Mouse (Mus musculus) left cerebral cortex, postnatal 10 days (tissue): ENCODE measurements around the gene Tstd3. TPM values are rescaled to one million over a fixed set of nuclear protein-coding genes. Genes with fewer than 3 reads are reported as not detected.
"Not testable (repeated sequence)": the region's sequence is repeated elsewhere in the genome, so short reads cannot be mapped to it uniquely, and the experiment has no call there.

Experiments used
- DNase-seq, 2 experiments: peaks; one replicate each; pipeline ENCODE4 v3.0.0; 2021 to 2022; ENCODE audit warnings: low spot score in 2 of 2, mixed read lengths in 1 of 2; ENCODE audit errors: extremely low spot score in 1 of 2
- intact Hi-C: fragments of 180-260 bp; cut with DNase I; formaldehyde crosslinking; loops from one replicate; pipeline ENCODE4 v1.15.1; 2025
- total RNA-seq, 2 experiments: library from RNA; stranded (reverse); gene quantifications; 2 replicates each; pipeline ENCODE4 v1.2.3; 2021

Gene Tstd3
- total RNA-seq, 2 experiments from 2014 or later: 16.7 to 17.9 TPM

- no peak for DNase-seq
- intact Hi-C loops: no loop called here
These were observed 5.4 kb downstream of the Tstd3 start for GRCm38 (mm10) chr4:21761416-21762160.

- intact Hi-C loops: no loop called here
These were observed 8.2 kb downstream of the Tstd3 start for GRCm38 (mm10) chr4:21758860-21759259.

DNA sequence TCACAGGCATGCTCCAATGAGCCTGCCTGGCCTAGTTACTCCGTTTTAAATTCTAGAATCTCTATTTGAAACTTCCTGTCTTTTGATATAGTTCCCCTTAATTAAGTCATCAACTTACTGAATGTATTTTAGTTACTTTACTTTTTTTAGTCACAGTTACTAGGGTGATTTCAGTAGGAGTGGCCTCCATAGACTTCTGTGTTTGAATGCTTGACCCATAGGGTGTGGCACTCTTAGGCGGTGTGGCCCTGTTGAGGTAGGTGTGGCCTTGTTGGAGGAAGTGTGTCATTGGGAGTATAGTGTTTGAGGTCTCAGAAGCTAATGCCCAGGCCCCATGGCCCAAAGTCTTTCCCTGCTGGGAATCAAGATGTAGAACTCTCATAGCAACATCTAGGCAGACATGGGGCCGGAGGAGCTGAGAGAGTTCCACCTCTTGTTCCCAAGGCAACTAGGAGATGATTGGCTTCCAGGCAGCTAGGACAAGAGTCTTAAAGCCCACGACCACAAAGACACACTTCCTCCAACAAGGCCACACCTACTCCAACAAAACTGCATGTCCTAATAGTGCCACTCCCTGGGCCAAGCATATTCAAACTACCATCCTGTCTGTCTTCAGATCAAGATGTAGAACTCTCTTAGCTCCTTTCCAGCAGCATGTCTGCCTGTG is 11.8 kb downstream of the Tstd3 start:
- intact Hi-C loops: no loop called here
- no peak for DNase-seq

More at GRCm38 (mm10) chr4:21758860-21759259, 8.2 kb downstream of the Tstd3 start:
- no peak for DNase-seq

DNA sequence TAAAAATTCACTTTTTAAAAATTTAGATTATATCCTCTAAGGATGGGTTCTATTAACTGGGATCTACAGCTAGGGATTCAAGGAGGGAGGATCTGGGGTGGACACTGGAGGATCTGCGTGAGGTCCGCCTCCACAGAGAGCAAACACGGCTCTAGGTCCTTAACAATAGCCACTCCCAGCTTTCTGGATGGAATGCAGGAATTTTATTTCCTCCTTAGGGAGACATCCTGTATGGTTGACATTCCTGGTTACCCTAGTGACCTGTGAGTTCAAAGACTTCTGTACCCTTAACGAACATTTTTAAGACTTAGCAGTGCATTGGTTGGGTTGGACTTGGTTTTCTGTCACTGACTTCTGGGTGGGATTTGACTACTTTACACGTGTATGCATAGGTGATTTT is 21.3 kb downstream of the Tstd3 start:
- intact Hi-C loops: no loop called here

DNA sequence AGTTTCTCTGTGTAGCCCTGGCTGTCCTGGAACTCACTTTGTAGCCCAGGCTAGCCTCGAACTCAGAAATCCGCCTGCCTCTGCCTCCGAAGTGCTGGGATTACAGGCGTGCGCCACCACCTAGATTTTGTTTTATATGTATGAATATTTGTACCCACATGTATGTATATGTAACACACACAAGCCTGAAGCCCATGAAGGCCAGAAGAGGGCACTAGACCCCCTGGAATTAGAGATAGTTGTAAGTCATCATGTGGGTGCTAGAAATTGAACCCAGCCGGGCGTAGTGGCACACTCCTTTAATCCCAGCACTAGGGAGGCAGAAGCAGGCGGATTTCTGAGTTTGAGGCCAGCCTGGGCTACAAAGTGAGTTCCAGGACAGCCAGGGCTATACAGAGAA is 22.9 kb downstream of the Tstd3 start:
- DNase-seq, intact Hi-C loops: not testable (repeated sequence)

More for the DNA sequence above, 21.3 kb downstream of the Tstd3 start:
- no peak for DNase-seq

GRCm38 (mm10) chr4:21739169-21739568 is 27.8 kb downstream of the Tstd3 start:
- intact Hi-C loops: no loop called here
- no peak for DNase-seq

DNA sequence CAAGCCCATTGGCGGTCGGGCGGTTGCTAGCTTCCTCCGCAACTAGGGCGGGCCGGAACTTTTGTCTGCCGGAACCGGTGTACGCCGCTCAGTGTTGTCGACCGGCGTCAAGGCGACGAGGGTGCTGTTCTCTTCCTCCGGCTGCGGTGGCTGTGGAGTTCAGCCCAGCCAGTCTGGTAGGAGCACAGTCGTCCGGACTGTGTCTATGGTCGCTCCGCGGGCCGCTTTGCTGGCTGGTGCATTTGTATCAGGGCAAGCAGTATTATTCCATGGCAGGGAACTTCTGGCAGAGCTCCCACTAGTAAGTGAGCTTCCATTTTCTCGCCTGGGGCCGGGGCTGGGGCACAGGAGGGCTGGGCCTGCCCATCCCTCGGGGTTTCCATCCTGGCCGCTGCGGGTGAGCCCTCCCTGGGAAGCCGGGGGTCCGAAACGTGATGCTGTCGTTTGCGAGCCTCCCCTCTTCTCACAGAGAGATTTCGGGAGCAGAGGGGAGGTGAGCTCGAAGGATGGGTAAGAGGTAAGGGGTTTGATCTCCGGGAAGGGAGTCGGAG is 39.3 kb downstream of the Tstd3 start, which contains the start of gene Ccnc:
Ccnc (plus strand) TSS at position 87 of the 551 bp plus-strand sequence.
- intact Hi-C loops: no loop called here
- DNase-seq: peak; percentile 90 to 94

GRCm38 (mm10) chr4:21726912-21727614 is 39.9 kb downstream of the Tstd3 start:
- intact Hi-C loops: no loop called here
- DNase-seq: peak in 1 of 2 experiments; percentile 42

- no peak for DNase-seq
- intact Hi-C loops: no loop called here
These were observed 44.2 kb downstream of the Tstd3 start for GRCm38 (mm10) chr4:21722752-21723334.

GRCm38 (mm10) chr4:21712147-21712546 is 54.9 kb downstream of the Tstd3 start:
- intact Hi-C loops: no loop called here
- DNase-seq: peak; percentile 28 to 83

Other genes with a start within 250 kb of the Tstd3 start
- not detected for gene Prdm13, start 81.2 kb downstream of the Tstd3 start, total RNA-seq
- 10 to 100 TPM; 40.9 to 43.3 TPM for gene Ccnc, start 39.5 kb downstream of the Tstd3 start, total RNA-seq
- gene Usp45, start 56 bp downstream of the Tstd3 start, total RNA-seq: 10 to 100 TPM; 25.0 to 31.2 TPM
- gene Pnisr, start 80.4 kb upstream of the Tstd3 start, total RNA-seq: 100 to 1,000 TPM; 142 to 157 TPM
- 10 to 100 TPM; 13.6 to 13.9 TPM for gene Coq3, start 112.5 kb upstream of the Tstd3 start, total RNA-seq
- gene Faxc, start 164.1 kb upstream of the Tstd3 start, total RNA-seq: 100 to 1,000 TPM in 1 of 2 experiments, 10 to 100 TPM in 1; 98.9 to 104 TPM